Mouse (Mus musculus) embryo, embryonic 10 days (tissue): Measurements from ENCODE around the gene Atl1.

ENCODE experiments used
- DNase-seq: peaks from one replicate; pipeline ENCODE4 v3.0.0-alpha.2; 2015; ENCODE audit warnings: low spot score

Atl1 gene

DNA sequence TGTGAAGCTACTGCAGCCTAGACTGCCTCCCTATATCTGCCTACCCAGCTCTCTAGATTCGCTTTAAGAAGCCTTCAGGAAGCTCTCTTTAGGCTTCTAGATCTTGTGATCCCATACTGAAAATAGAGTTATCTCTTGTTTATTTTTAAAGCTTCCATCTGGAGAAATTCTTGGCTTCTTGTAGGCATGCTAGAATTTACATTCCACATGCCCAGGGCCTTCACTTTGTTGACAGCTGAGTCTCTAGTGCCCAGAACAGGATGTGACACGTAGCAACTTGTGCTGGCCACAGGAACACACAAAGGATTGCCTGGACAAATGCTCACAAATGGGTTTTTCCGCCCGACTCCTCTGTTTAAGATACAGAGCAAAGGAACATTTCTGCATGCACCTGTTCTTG, 123.5 kb downstream of the Atl1 start:
- DNase-seq, result no peak
